Mouse (Mus musculus) lung, adult 10 weeks (tissue): ENCODE measurements around the gene Nkapl. TPM values are rescaled to one million over a fixed set of nuclear protein-coding genes. Genes with fewer than 3 reads are reported as not detected.

Experiments
- polyA plus RNA-seq: library from polyadenylated mRNA; stranded (reverse); fragments of 350-450 nt; fragmentation: Illumina TruSeq; extraction: RNeasy Lipid Tissue Mini Kit (QIAGEN cat#74804); gene quantifications from one replicate; pipeline ENCODE4 v1.2.3, GENCODE M21; 2014; ENCODE audit warnings: low read depth, low replicate concordance; ENCODE audit not compliant: insufficient read depth

Nkapl gene
- 0.95 TPM for polyA plus RNA-seq

DNA sequence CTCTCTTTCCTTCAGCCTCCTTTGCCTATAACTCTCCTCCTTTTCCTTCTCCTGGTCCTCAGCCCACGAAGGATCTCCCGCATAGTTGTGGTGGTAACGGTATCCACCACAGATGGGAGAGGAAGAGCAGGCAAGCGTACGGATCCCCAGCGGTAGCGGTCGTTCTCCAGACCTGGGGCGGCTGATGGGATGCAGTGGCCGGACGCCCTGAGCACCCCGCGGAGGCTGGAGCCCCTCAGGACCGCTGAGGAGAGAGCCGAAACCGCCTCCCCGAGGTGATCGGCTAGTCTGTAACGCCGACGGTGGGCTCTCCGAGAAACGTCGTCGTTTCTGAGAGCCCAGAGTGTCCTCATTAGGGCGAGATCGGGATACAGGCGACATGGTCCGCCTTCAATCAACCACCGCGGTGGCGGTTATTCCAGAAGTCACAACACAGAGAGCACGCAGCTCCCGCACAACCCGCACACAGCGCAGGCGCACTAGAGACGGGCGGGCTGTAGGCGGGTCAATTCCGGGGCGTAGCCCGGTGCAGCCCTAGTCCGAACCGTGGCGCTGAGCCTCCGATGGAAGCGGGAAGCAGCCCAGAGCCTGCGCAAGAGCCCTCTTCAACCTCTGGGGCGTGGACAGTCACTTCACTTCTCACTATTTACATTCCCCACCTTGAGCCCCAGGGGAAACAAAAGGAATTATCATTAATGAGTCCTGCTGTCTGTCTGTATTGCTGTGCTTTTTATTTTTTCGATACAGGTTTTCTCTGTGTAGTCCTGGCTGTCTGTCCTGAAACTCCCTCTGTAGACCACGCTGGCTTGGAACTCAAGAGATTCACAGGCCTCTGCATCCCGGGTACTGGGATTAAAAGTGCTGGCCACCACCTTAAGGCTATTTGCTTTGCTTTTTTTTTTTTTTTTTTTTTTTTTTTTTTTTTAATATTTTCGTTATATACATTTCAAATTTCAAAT, at the start of gene Nkapl:
Gene Nkapl, minus strand, starts transcription at position 449 of the 959 bp plus-strand sequence.

DNA sequence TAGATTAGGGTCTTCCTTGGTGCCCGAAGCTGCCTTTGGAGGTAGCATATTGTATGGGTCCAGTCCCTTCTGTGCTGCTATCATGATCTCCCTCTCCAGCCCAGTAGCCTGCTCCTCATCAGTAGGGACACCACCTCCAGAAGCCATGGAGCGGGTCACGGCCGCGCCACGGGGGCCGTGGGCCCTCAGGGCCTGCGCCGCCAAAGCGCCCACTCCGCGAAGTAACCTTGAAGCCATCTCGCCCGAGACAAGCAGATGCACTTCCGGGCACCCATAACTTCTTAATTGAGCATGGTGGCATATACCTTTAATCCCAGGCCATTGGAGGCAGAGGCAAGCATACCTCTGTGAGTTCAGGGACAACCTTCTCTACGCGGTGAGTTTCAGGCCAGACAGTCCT, 32.9 kb upstream of the Nkapl start, which contains the start of gene Gm11273:
Gene Gm11273, minus strand, starts transcription at position 237 of the 400 bp plus-strand sequence.

DNA sequence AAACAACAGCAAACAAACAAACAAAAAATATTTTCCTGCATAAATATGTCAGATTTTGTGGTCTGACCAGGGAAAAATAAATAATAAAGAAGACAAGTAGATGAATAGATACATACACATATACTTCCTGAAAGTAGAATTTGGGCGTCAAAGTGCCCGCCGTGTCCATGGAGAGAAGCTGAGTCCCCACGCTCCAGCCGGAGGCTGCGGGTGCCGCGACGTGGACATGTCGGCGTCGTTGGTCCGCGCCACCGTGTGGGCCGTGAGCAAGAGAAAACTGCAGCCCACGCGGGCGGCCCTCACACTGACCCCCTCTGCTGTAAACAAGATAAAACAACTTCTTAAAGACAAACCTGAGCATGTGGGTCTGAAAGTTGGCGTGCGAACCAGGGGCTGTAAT, 26.8 kb upstream of the Nkapl start, which contains the start of gene AK157302:
Gene AK157302, plus strand, starts transcription at position 144 of the 400 bp plus-strand sequence.

GRCm38 (mm10) chr13:21478759-21479670, 10.7 kb upstream of the Nkapl start, which contains the start of the genes Zkscan4 and Gm10065:
Zkscan4 (plus strand) TSS chr13:21478907.
Gm10065 (minus strand) TSS chr13:21479441.

GRCm38 (mm10) chr13:21453449-21453848, 14.9 kb downstream of the Nkapl start, which contains the start of gene Zscan26:
Zscan26 (minus strand) TSS chr13:21453730.

GRCm38 (mm10) chr13:21440503-21441206, 27.7 kb downstream of the Nkapl start, which contains the start of gene Pgbd1:
Pgbd1 (minus strand) TSS chr13:21441058.

Other genes starting within 250 kb of the Nkapl start
- not detected for gene Gpx5, start 175.8 kb downstream of the Nkapl start, polyA plus RNA-seq
- not detected for gene Gpx6, start 156.4 kb downstream of the Nkapl start, polyA plus RNA-seq
- gene Olfr1367, start 121.6 kb downstream of the Nkapl start, polyA plus RNA-seq: not detected
- gene Zscan12, start 105.7 kb downstream of the Nkapl start, polyA plus RNA-seq: 4.6 TPM
- 20.6 TPM for gene Zkscan3, start 65.8 kb downstream of the Nkapl start, polyA plus RNA-seq
- 1.1 TPM for gene Pgbd1, start 27.5 kb downstream of the Nkapl start, polyA plus RNA-seq
- 19.4 TPM for gene Zscan26, start 14.8 kb downstream of the Nkapl start, polyA plus RNA-seq
- gene Zkscan4, start 10.4 kb upstream of the Nkapl start, polyA plus RNA-seq: 2.1 TPM
- not detected for gene Gm10065, start 10.9 kb upstream of the Nkapl start, polyA plus RNA-seq
- gene AK157302, start 26.7 kb upstream of the Nkapl start, polyA plus RNA-seq: 0.23 TPM
- gene Gm11273, start 32.9 kb upstream of the Nkapl start, polyA plus RNA-seq: 1.6 TPM
- gene Zkscan8, start 62.6 kb upstream of the Nkapl start, polyA plus RNA-seq: 1.7 TPM
- not detected for gene Olfr1366, start 74.3 kb upstream of the Nkapl start, polyA plus RNA-seq
- not detected for gene Olfr1535, start 91.4 kb upstream of the Nkapl start, polyA plus RNA-seq
- gene Olfr1364, start 113.2 kb upstream of the Nkapl start, polyA plus RNA-seq: not detected
- gene Olfr1362, start 145.5 kb upstream of the Nkapl start, polyA plus RNA-seq: not detected
- not detected for gene Olfr11, start 174.0 kb upstream of the Nkapl start, polyA plus RNA-seq
- not detected for gene Olfr1361, start 194.9 kb upstream of the Nkapl start, polyA plus RNA-seq
- gene Olfr1360, start 208.9 kb upstream of the Nkapl start, polyA plus RNA-seq: not detected
- not detected for gene Olfr1359, start 229.6 kb upstream of the Nkapl start, polyA plus RNA-seq
- gene Hist1h2bl, start 247.6 kb upstream of the Nkapl start, polyA plus RNA-seq: not detected
- gene Hist1h2ai, start 247.9 kb upstream of the Nkapl start, polyA plus RNA-seq: not detected
- not detected for gene Hist1h3h, start 249.2 kb upstream of the Nkapl start, polyA plus RNA-seq